Mouse (Mus musculus) heart, postnatal 0 days (tissue): Measurements from ENCODE around the gene Tnrc6b. TPM values are rescaled to one million over a fixed set of nuclear protein-coding genes. Genes with fewer than 3 reads are reported as not detected.
"Not testable (repeated sequence)": the region's sequence is repeated elsewhere in the genome, so short reads cannot be mapped to it uniquely, and the experiment has no call there.

ENCODE experiments used
- ATAC-seq: fragments of 200-750 bp; cut with Nextera tagmentation; 2 replicates; pipeline ENCODE4 v1.8.0; 2017; ENCODE audit warnings: low read depth, moderate number of reproducible peaks, moderate library complexity; ENCODE audit not compliant: insufficient read depth
- DNase-seq: peaks from one replicate; pipeline ENCODE4 v3.0.0-alpha.2; 2016; ENCODE audit warnings: low spot score
- H3K27ac ChIP-seq: fragments of 300-500 bp; sonication (generic); 2 replicates; pipeline ENCODE4 v1.5.1; 2014; ENCODE audit warnings: low read depth, mild to moderate bottlenecking
- H3K27me3 ChIP-seq: fragments of 300-500 bp; sonication (generic); 2 replicates; pipeline ENCODE4 v1.6.1; 2014; ENCODE audit warnings: low read length, mixed read lengths; ENCODE audit not compliant: control insufficient read depth, insufficient read depth
- H3K36me3 ChIP-seq: fragments of 300-500 bp; sonication (generic); replicated peaks from 2 replicates; pipeline ENCODE4 v1.6.1; 2014; ENCODE audit warnings: low read length, mixed read lengths; ENCODE audit not compliant: control insufficient read depth, insufficient read depth
- H3K4me1 ChIP-seq: fragments of 300-500 bp; sonication (generic); 2 replicates; pipeline ENCODE4 v1.6.1; 2014; ENCODE audit warnings: antibody characterized with exemption; ENCODE audit not compliant: control insufficient read depth, insufficient read depth
- H3K4me2 ChIP-seq: fragments of 300-500 bp; sonication (generic); 2 replicates; pipeline ENCODE4 v1.6.1; 2014; ENCODE audit warnings: low read depth, mild to moderate bottlenecking, low read length, moderate library complexity
- H3K4me3 ChIP-seq: fragments of 300-500 bp; sonication (generic); 2 replicates; pipeline ENCODE4 v1.5.1; 2014; ENCODE audit warnings: low read depth, low read length
- H3K9ac ChIP-seq: fragments of 300-500 bp; sonication (generic); replicated peaks from 2 replicates; pipeline ENCODE4 v1.6.1; 2014; ENCODE audit warnings: low read depth, low read length, mixed read lengths
- H3K9me3 ChIP-seq: fragments of 300-500 bp; sonication (generic); replicated peaks from 2 replicates; pipeline ENCODE4 v1.6.1; 2016; ENCODE audit warnings: low read length; ENCODE audit not compliant: control insufficient read depth
- CTCF ChIP-seq: IDR thresholded peaks from 2 replicates; pipeline ENCODE4 v1.5.1; 2016; ENCODE audit warnings: antibody characterized with exemption, control low read depth, low read depth
- EP300 ChIP-seq: IDR thresholded peaks from 2 replicates; pipeline ENCODE4 v1.6.1; 2016; ENCODE audit warnings: antibody characterized with exemption, low read depth
- WGBS: fragments of 180-500 bp; shearing (Covaris S2); extraction: QIAGEN DNeasy Blood & Tissue Kit; methylation state at CpG from one replicate; pipeline ENCODE4 v1.1.7; 2014; 5-methylcytosine and 5-hydroxymethylcytosine counted together
- polyA plus RNA-seq: library from polyadenylated mRNA; unstranded; fragments of >200 nt; fragmentation: Nextera tagmentation; extraction: Ambion mirVana; gene quantifications from 2 replicates; pipeline ENCODE4 v1.2.1, GENCODE M21; 2015
- total RNA-seq: library from RNA; depleted of rRNA; stranded (reverse); fragments of >200 nt; gene quantifications from 2 replicates; pipeline ENCODE4 v1.2.3, GENCODE M21; 2014; ENCODE audit warnings: low replicate concordance

The Tnrc6b gene
- total and polyA plus RNA-seq, 2 experiments from 2014 or later, result 16.1 to 33.5 TPM

DNA sequence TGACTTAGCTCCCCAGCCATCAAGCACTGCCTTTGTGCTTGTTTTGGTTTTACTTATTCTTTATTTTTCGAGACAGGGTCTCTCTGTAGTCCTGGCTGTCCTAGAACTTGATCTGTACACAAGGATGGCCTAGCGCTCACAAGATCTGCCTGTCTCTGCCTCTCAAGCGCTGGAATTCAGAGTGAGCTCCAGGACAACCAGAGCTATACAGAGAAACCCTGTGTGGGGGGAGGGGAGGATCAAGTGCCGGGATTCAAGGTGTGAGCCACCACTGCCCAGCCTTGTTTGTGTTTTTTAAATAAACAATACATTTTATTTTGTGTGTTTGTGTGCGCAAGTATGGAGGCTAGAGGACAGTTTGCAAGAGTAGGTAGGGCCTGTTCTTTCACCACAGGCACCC lies 141.0 kb downstream of the Tnrc6b start:
- no peak overlapping the region for H3K4me2 ChIP-seq
- WGBS, result 96% methylated on average over 5 of the region's 5 CpGs
- H3K36me3 ChIP-seq, result no peaks in the 10 kb centered on the region
- DNase-seq (no peak), ATAC-seq (no peak)
- peaks cover 21% of the 10 kb centered on the region for H3K4me1 ChIP-seq
- H3K9me3 ChIP-seq, result no peaks in the 10 kb centered on the region
- no peaks in the 10 kb centered on the region for H3K27me3 ChIP-seq
- H3K9ac ChIP-seq, result no peak overlapping the region
- H3K4me3 ChIP-seq, result no peak overlapping the region
- TF ChIP-seq CTCF (no peak), EP300 (no peak)
- H3K27ac ChIP-seq, result no peak overlapping the region

DNA sequence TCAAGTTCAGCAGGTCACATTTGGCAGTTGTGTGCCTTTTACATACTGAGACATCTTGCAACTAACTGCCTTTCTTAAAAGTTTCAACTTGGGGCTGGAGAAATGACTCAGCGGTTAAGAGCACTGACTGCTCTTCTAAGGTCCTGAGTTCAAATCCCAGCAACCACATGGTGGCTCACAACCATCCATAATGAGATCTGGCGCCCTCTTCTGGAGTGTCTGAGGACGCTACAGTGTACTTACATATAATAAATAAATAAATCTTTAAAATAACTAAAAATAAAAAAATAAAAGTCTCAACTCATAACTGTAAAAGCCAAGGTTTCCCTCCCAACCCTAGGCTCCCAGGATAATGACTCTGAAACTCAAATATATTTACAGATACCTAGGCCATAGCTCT lies 141.4 kb downstream of the Tnrc6b start:
- peaks cover 21% of the 10 kb centered on the region for H3K4me1 ChIP-seq
- not testable (repeated sequence) for H3K27ac ChIP-seq, H3K4me3 ChIP-seq, H3K4me2 ChIP-seq, ATAC-seq, H3K9me3 ChIP-seq, DNase-seq, H3K27me3 ChIP-seq, H3K36me3 ChIP-seq, H3K9ac ChIP-seq
- 84% methylated on average over 3 of the region's 3 CpGs for WGBS

DNA sequence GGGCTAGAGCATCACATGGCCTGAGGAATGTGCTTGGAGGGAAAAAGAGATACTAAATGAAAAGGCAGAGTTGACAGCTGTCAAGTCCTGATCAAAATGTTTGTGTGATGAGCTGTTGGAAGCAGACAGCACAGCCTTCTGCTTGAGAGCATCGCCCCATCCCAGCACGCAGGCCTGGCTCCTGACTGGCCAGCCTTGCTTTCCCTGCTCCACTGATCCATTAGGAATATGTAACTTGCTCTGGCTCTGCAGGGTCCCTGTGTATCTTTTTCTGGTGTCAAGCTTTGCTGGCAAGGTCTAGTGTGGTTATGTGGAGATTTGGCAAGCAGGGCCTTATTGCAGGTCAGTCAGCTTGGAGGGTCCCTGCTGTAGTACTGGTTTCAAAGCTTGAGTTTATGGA lies 148.3 kb downstream of the Tnrc6b start:
- WGBS, result 93% methylated on average over 2 of the region's 2 CpGs
- DNase-seq, result no peak
- Histone ChIP-seq H3K4me2 (no peak overlapping the region), H3K9me3 (no peaks in the 10 kb centered on the region), H3K4me1 (0 out of 2 replicates have a peak, but pooled peaks cover 5% of the 10 kb centered on the region), H3K27ac (no peak overlapping the region), H3K9ac (no peak overlapping the region), H3K36me3 (0 out of 2 replicates have a peak, but pooled peaks cover 7% of the 10 kb centered on the region), H3K4me3 (no peak overlapping the region), H3K27me3 (no peaks in the 10 kb centered on the region)
- ATAC-seq, result no peak
- TF ChIP-seq CTCF (no peak), EP300 (no peak)

DNA sequence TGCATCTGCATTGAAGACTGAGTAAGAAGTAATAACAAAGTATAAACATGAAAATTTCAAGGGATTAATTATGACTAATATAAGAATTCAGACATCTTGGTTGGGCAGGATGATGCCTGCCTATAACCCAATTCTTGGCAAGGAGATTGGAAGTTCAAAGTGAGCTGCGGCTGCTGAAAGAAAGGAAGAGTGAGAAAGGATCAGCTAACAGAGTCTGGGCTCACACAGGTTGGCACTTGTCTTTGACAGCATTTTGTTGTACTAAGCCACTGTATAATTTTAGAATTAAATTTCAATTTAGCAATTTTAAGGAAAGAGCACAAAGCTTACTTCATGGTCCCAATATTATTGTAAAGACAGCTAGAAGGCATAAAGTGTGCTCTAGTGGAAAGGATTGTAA lies 150.2 kb downstream of the Tnrc6b start:
- Histone ChIP-seq H3K27ac (no peak overlapping the region), H3K36me3 (0 out of 2 replicates have a peak, but pooled peaks cover 16% of the 10 kb centered on the region), H3K4me3 (no peak overlapping the region), H3K27me3 (no peaks in the 10 kb centered on the region), H3K9ac (no peak overlapping the region), H3K4me2 (no peak overlapping the region), H3K4me1 (0 out of 2 replicates have a peak, but pooled peaks cover 5% of the 10 kb centered on the region), H3K9me3 (no peaks in the 10 kb centered on the region)
- ATAC-seq, result no peak
- no peak for TF ChIP-seq EP300
- TF ChIP-seq CTCF, result no peak
- DNase-seq, result no peak
- 93% methylated on average over 1 of the region's 1 CpGs for WGBS

DNA sequence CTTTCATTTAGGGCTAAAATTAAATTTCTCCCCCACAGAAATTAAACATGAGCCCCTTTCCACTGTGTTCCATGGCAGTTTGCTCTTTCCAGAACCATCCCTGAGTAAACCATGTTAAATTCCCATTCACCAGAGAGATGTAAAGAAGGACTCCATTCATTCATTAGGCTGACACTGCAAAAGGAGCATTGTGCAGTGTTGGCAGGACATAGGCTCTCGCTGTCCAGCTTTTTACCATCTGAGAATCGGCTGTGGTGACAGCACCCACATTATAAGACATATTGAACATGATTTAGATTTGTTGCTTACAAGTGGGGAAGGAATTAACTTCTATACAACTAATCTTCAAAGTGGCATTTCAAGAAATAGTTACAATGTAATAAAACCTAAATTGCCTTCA lies 150.9 kb downstream of the Tnrc6b start:
- Histone ChIP-seq H3K9me3 (no peaks in the 10 kb centered on the region), H3K27me3 (no peaks in the 10 kb centered on the region), H3K36me3 (peaks cover 23% of the 10 kb centered on the region; the same call in 1 of the 2 replicates), H3K4me1 (0 out of 2 replicates have a peak, but pooled peaks cover 5% of the 10 kb centered on the region), H3K4me3 (no peak overlapping the region), H3K4me2 (no peak overlapping the region), H3K27ac (no peak overlapping the region), H3K9ac (no peak overlapping the region)
- ATAC-seq (no peak), DNase-seq (no peak)
- TF ChIP-seq CTCF (no peak), EP300 (no peak)
- 65% methylated on average over 2 of the region's 2 CpGs for whole genome bisulfite sequencing

DNA sequence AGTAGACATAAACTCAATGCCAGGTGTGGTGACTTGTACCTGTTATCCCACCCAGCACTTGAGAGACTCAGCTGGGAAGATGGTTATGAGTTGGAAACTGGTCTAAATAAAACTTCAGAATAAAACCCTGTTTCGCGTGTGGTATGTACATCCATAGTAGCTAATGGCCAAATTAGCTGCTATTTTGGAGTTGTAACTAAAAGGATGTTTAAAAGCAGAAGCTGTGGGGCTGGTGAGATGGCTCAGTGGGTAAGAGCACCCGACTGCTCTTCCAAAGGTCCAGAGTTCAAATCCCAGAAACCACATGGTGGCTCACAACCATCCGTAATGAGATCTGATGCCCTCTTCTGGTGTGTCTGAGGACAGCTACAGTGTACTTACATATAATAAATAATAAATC lies 157.5 kb downstream of the Tnrc6b start:
- not testable (repeated sequence) for H3K27ac ChIP-seq, H3K27me3 ChIP-seq, DNase-seq, ATAC-seq, H3K4me3 ChIP-seq, H3K4me1 ChIP-seq, H3K9ac ChIP-seq, H3K9me3 ChIP-seq, H3K4me2 ChIP-seq
- 95% methylated on average over 4 of the region's 4 CpGs for WGBS
- peaks cover 19% of the 10 kb centered on the region; the same call in 1 of the 2 replicates for H3K36me3 ChIP-seq
